Mouse (Mus musculus): ENCODE results near the gene Slc35b3.

The Slc35b3 gene

GRCm38 (mm10) chr13:38938433-38938832 lies 22.2 kb downstream of the Slc35b3 start:
- DNase-seq (ENCODE audit: low spot score): no peak

- no peak for DNase-seq (ENCODE audit: low spot score)
These were observed 23.7 kb downstream of the Slc35b3 start for GRCm38 (mm10) chr13:38936860-38937471.

- DNase-seq (ENCODE audit: low spot score): no peak
These were observed 24.7 kb downstream of the Slc35b3 start for GRCm38 (mm10) chr13:38935856-38936446.

GRCm38 (mm10) chr13:38929843-38930578 lies 30.7 kb downstream of the Slc35b3 start:
- DNase-seq (ENCODE audit: low spot score): no peak

DNA sequence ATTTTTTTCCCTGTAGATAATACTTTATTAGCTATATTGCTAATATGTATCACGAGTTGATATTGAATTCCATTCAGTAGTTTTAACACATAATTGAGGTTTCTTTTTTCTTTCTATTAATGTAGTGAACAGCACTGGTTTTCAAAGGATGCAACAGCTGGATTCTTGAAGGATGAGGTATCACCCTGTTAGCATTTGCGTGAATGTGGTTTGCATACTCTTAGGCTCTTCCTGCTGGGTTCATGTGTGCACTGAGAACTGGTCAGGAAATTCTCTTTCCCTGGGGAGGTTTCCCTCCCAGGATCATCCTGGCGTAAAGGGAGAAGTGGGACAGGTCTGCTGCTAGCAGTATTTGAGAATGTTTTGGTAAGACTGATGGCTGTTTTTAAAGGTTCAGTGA lies 38.0 kb downstream of the Slc35b3 start:
- no peak for DNase-seq (ENCODE audit: low spot score)

DNA sequence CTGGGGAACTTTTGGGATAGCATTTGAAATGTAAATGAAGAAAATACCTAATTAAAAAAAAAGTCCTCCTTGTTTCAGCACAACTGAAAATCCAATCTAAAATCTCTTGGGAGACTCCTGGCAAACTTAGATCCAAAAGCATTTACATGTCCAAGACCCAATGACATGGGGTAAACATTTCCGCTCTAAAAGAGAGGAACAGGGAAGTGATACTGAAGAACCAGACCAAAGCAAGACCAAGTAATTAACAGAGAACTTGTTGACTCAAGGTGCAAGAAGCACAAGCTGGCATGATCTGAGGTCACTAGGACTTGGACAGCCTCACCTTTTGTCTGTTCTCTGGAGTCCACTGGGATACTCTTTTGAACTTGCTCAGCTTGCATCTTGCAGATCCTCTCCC lies 39.4 kb downstream of the Slc35b3 start:
- DNase-seq (ENCODE audit: low spot score): no peak

GRCm38 (mm10) chr13:38918188-38918885 lies 42.3 kb downstream of the Slc35b3 start:
- no peak for DNase-seq (ENCODE audit: low spot score)

DNA sequence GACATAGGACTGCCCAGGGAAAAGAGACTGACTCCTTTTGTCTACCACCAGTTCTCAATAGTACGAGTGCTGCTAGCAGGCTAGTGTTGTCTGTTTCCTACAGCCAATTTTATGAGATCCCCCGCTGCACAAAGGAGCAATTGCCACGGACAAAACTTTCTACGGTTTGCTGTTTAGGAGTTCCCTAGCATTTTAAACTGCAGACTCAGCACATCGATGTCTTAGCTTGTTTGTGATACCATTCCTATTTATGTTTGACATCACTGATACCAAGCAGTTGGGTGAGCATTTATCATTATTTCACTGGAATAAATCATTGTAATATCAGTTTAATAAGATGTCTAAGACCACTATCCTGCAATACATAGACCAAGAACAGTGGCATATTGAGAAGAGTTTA lies 43.1 kb downstream of the Slc35b3 start:
- DNase-seq (ENCODE audit: low spot score): no peak

GRCm38 (mm10) chr13:38914771-38915170 lies 45.9 kb downstream of the Slc35b3 start:
- DNase-seq (ENCODE audit: low spot score): no peak

- no peak for DNase-seq (ENCODE audit: low spot score)
These were observed 68.3 kb downstream of the Slc35b3 start for GRCm38 (mm10) chr13:38892364-38892763.
